Mouse (Mus musculus) kidney, postnatal 36 days (tissue): ENCODE results near the gene Gabrr2.

Experiments
- DNase-seq, 2 experiments: peaks; one replicate each; pipeline ENCODE4 v3.0.0; 2021 to 2022; ENCODE audit warnings: mixed read lengths in 2 of 2

Gabrr2 gene

DNA sequence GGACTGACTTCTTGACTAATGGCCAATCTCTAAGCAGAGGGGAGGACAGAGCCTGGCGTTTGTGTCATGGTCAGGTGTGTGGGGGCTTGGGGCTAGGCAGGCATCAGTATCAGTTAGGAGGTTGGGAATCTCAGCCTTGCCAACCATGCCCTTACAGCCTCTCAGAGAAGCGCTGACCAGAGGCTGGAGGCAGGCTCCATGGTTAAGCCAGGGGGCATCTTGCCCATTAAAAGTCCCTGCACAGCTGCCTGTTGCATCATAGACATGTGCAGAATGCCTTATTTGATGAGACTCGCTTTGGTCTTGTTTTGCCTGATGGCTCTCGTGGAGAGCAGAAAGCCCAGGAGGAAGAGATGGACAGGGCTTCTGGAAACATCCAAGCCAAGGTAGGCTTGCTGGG, at the start of gene Gabrr2:
Gene Gabrr2, plus strand, starts transcription at position 19 of the 400 bp plus-strand sequence.
- DNase-seq = no peak

DNA sequence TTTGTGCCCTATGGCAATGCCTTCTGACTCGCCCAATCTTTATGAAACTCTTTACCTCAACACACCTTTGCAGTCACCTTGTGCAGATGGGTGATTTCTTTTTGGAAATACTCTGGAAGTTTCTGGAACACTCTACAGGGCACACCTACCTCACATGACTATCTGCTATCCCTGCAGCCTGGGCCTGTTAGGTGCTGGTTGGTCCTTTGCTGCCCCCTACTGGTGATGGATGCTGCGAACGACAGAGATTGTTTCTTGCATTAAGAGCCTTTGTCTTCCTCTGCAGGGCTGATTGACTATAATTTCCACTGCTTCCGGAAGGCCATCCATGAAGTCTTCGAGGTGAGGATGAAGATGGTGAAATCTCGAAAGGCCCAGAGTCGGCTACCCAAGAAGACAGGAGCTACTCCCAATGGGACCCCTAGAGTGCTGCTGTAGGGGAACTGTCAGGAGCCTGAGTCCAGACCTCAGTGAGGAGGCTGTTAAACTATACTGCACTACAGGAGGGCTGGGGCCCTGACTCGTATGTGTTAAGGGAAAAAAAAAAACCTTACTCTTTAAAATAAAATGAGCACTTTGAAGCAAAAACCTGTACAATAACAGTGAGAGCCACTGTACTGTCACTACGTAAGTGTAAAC, 44.3 kb upstream of the Gabrr2 start:
- peak; percentile 89 to 95 for DNase-seq

DNA sequence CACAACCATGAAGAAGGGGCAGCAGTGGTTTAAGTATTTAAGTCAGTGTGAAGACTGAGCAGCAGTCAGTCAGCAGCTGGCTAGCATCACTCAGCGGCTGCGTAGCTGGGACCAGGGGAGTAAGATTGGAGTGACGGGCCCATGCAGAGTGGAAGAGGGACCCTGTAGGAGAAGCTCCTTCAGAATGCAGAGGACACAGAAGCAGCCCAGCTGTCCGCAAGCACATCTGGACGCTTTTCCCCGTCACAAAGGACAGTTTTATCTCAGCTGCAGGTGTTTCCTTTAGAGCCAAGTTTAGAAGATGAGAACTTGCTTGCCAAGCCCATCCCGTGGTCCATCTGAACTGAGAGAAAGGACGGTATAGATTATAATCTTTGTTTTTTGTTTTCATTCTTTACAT, 38.4 kb upstream of the Gabrr2 start:
- no peak for DNase-seq

DNA sequence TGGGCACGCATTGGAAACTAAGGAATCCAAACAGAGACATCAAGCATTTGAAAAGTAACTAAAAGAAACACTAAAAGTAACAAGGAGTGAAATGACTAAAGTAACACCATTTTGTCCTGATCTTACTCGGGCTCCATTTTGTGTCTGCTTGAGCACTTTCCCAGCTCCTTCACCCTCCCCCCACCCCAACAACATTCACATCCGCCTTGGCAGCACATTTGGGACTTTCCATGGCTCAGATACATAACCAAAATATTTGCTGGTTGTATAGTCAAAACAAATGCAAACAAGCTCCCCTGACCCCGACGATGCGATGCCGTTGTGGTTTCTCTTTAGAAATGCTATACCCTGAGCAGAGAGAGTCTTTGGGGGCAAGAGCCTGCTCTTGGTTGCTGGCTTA, 33.7 kb upstream of the Gabrr2 start:
- DNase-seq = no peak

- peak in 1 of 2 experiments; percentile 30 for DNase-seq
Observed at GRCm38 (mm10) chr4:33030264-33031194, 32.3 kb upstream of the Gabrr2 start.

GRCm38 (mm10) chr4:33031195-33031960, 31.4 kb upstream of the Gabrr2 start, which contains the start of gene Ube2j1:
Gene Ube2j1, plus strand, starts transcription at chr4:33031416.
- DNase-seq = peak; percentile 91 to 94

DNA sequence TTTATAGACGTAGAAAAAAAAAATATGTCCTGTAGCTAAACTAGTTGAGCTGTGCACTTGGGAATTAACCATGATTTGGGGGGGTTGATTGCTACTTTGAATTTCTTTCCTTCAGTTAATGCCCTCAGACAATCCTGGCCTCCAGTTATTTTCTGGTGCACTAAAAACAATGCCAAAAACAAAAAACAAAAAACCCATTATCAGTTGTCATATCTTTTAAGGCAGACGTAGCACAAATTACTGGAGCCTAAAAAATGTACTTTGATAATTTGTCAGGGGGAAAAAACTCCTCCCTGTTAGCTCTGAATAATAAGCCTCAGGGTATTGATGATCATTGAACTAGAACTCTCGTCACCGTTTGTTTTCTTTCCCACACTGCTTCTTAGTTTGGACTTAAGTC, 30.8 kb upstream of the Gabrr2 start:
- DNase-seq = no peak

DNA sequence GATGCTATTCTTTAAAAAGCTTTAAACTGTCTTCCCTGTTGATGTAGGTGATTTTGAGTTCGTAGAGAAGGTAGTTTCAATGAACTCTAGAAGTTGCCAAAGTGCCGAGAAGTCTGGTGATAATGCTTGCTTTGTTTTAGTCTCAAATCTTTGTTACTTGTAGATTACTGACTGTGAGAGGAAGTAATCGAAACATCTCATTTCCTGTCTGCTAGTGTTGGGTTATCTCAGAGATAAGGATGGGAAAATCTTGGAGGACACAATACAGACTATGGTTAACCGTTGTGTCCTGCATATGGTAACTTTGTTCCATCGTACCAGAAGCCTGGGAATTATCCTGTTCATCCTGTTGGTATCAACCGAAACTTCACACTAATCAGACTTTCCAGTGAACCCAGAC, 29.3 kb upstream of the Gabrr2 start:
- DNase-seq = no peak

DNA sequence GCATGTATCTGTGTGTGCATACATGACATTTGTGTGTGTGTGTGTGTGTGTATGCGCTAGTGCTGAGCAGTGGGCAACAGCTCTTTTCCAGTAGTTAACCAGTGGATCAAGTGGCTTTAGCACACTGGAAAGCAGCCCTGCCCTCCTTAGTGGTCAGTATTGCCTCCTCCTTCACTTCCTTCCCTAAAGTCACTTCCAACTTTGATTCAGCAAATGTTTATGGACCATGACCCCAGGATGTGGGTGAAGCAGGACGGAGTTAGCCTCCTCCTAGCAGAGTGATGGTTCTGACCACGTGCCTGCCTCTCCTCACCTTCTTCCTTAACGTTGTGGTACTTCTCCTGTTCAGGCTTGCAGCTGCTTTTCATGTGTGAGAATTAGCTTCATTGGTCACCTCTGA, 23.0 kb upstream of the Gabrr2 start:
- no peak for DNase-seq

DNA sequence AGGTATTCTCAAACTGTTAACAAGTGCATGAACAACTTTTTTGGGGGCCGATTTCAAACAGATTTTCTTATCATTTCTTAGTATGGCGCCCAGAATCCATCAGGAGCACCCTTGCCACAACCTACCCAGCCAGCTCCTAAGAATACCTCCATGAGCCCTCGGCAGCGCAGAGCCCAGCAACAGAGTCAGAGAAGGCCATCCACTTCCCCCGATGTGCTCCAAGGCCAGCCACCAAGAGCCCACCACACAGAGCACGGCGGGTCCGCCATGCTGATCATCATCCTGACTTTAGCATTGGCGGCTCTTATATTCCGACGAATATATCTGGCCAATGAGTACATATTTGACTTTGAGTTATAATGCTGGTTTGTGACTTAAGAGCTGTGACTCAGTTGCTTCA, 13.2 kb upstream of the Gabrr2 start:
- DNase-seq = no peak

GRCm38 (mm10) chr4:33052055-33052454, 10.7 kb upstream of the Gabrr2 start:
- no peak for DNase-seq

DNA sequence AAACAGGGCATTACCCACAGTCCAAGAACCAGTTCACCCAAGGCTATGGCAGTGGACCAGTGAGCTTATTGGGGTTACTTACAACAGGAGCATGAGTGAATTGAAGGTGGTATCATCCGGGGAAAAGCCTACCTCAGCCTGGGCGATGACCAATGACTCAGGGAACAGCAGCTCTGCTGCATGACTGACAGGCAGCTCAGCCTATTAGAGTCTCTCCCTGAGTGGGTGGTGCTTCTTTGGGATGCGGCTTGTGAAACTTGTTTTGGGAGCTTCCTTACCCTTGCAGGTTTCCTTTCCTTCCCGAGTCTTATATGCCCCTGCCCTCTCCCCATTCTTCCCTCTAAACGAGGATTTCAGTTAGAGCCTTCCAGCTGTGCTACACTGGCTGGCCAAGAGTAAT, 10.1 kb upstream of the Gabrr2 start:
- DNase-seq = peak in 1 of 2 experiments; percentile 16

- DNase-seq = no peak
Observed at GRCm38 (mm10) chr4:33054426-33054825, 8.4 kb upstream of the Gabrr2 start.

GRCm38 (mm10) chr4:33056317-33056716, 6.5 kb upstream of the Gabrr2 start:
- no peak for DNase-seq

DNA sequence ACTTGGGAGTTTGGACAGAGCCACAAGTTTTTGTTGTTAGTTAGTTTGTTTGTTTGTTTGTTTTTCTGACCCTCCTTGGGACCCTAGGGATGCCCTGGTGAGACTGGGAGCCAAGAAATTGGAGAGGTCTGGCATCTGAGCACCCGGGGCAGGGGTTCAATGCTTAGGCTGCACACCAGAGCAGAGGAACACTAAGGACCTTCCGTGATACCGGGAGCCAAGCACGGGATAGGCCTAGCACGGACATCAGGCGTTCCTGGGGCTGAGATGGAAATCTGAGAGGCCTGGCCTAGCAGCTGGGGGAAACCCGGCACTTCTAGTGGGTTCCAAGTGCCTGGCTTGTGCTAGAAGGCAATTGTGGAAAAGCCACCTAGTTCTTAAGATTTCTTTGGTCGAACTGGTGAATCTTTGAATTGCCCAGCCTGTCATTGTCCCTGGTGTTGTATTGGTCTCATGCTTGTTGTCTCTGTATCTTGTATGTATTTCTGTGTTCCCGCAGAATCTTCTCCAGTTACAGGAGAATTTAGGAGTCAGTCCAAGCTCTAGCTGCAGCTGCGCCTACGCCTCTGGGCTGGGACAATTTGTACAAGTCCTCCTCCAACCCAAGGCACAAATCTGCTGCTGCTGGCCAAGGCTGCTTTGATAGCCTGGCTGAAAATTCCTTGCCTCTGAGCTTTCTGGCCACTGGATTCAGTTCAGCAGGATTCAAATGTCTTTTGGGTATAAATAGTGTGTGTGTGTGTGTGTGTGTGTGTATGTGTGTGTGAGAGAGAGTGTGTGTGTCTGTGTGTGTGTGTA, 4.7 kb upstream of the Gabrr2 start:
- DNase-seq = peak in 1 of 2 experiments; percentile 12

DNA sequence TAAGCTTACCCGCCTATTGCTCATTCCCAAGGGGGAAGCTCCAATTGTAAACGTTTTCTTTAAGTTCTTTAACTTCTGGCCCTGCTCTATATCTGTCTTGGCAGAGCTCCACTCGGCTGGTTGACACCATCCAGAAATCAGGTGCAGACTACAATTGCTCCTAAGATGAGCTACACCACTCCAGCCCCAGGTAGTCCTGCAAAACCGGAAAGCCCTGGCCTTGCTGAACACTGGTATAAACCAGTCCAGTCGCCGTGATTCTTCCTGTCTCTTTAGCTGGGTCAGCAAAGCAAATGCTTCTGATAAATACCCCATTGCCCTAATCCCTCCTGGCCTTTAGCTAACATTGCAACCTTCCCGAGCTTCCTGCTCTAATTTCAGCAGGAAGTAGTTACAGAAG, 1.6 kb upstream of the Gabrr2 start:
- no peak for DNase-seq

DNA sequence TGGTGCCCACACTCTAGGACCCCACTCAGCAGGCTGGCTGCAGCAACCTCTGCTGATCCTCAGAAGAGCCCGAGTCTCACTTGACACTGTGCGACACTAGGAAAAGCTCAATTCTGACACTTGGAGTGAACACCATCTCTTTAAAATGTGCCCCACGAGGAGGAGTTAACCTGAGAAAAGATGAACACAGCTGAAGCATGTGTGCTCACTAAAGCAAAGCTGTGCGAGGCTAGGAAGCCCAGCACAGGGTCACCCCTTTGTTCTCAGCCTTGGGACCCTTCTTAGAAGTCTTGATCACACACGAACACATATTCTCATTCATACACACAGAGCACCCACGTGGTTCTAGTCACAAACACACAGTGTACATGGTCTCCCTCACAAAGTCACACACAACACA, 2.2 kb downstream of the Gabrr2 start:
- no peak for DNase-seq

DNA sequence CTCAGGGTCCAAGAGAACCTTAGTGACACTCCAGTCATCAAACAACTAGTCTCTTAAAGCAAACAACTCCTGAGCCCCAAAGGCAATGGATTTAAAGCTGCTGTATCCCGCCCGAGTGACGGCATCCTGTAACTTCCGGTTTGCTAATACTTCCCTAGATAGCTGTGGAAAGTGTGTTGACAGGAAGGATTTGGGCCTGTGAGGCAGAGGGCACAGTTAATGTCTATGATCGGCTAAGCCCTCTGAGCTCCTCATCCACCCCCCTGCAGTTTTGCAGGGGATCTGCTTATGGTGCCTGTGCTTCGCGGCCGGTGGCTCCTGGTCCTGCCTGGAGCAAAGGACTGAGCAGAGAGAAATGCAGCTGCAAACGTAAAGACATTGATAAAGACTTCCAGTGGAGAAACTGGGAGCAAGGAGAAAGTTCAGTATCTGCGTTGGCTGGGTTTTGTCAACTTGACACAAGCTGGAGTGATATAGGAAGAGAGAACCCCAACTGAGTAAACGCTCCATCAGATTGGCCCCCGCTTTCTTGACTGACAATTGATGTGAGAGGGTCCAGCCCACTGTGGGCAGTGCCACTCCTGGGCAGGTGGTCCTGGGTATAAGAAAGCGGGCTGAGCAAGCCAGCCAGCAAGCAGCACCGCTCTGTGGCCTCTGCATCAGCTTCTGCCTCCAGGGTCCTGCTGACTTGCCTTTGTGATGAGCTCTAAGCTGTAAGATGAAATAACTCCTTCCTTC, 3.6 kb downstream of the Gabrr2 start:
- no peak for DNase-seq

DNA sequence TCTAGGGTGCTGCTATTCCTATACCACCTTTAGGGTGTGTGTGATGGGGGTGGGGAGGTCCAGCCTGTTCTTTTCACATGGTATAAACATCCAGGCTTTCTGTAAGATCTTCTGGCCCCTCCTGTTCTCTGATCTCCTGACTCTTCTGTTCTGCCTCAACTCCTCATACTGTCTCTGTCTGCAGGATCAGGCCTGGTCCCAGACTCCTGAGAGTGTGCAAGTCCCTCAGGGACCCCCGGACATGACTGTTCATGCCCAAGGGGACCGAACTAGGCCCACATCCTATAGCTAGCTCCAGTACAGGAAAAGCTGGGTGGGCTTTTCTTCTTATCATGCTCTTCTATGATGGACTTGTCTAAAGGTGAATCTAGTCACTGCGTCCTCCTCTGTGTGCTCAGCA, 4.5 kb downstream of the Gabrr2 start:
- no peak for DNase-seq

GRCm38 (mm10) chr4:33067826-33068225, 5.0 kb downstream of the Gabrr2 start:
- DNase-seq = no peak

DNA sequence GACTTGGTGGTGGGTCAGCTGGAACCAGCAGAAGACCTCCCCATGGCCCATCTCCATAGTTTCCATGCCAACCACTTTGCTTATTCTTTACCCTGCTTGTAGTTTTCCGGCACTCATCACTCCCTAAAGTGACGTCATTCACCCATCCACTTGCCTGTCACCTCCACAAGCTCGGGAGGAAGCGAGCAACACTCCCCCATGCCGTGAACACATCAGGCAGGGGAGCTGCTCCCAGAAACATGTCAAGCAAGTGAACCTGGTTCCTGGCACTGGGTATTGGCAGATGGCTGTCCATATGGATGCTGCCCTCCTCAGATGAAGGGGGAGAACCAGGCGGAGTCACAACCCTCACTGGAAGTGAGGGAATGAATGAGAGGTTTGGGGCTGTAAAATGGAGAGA, 6.1 kb downstream of the Gabrr2 start:
- DNase-seq = no peak

DNA sequence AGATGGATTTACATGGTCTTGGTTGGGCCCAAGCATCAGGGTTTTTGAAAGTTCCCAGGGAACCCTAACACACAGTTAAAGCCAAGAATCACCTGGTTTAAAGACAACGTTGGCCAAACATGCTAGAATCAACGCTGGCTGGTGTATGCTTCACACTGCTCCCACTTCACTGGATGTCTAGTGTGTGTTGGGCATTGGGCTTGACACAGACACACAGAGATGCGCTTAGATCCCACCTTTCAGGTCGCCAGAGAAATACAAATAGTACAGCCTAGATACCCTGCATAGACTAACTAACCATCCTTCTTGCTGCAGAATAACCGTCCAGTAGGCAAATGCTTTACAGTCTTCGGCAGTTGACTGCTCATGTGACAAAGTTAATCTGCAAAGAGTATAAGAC, 7.5 kb downstream of the Gabrr2 start:
- no peak for DNase-seq
